Mouse (Mus musculus): ENCODE measurements around the gene Rcn2.

DNA sequence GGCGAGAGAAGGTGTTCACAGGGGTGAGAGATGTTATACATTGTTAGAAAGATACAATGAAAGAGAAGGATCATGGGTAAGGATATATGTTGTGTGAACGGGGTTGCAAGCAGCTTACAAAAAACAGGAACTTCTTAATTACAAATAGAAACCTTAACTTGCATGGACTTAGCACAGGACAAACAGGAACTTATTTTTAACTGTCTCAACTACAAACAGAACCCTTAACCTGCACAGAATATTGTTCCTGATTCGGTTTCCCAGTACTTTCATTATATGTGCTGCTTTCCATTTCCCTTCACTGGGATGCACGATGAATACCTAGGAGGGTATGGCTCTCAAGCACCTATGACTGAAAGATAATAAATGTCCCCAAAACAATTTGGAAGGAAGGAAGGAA is 26.3 kb downstream of the Rcn2 start:
- no peak for TF ChIP-seq GATA1 (IDR thresholded peaks at IDR 0.05; ENCODE audit: low read length)
- no peak for TF ChIP-seq TAL1 (IDR thresholded peaks at IDR 0.05; ENCODE audit: low read length)

Data from erythroblast, embryonic 14.5 days (primary cell).